Mouse (Mus musculus) neural tube, embryonic 12.5 days (tissue): ENCODE measurements around the gene Pkn2. TPM values are rescaled to one million over a fixed set of nuclear protein-coding genes. Genes with fewer than 3 reads are reported as not detected.

Experiments
- ATAC-seq: fragments of 200-750 bp; cut with Nextera tagmentation; 2 replicates; pipeline ENCODE4 v1.8.0; 2017; ENCODE audit warnings: low read depth, mild to moderate bottlenecking, moderate TSS enrichment, moderate library complexity; ENCODE audit not compliant: low FRiP score
- H3K27ac ChIP-seq: fragments of 300-500 bp; sonication (generic); 2 replicates; pipeline ENCODE4 v1.5.1; 2016
- H3K27me3 ChIP-seq: fragments of 300-500 bp; sonication (generic); replicated peaks from 2 replicates; pipeline ENCODE4 v1.6.1; 2016; ENCODE audit warnings: mild to moderate bottlenecking
- H3K36me3 ChIP-seq: fragments of 300-500 bp; sonication (generic); 2 replicates; pipeline ENCODE4 v1.6.1; 2016; ENCODE audit warnings: mild to moderate bottlenecking
- H3K4me1 ChIP-seq: fragments of 300-500 bp; sonication (generic); 2 replicates; pipeline ENCODE4 v1.6.1; 2016
- H3K4me2 ChIP-seq: fragments of 300-500 bp; sonication (generic); replicated peaks from 2 replicates; pipeline ENCODE4 v1.6.1; 2016; ENCODE audit warnings: mild to moderate bottlenecking
- H3K4me3 ChIP-seq: fragments of 300-500 bp; sonication (generic); 2 replicates; pipeline ENCODE4 v1.5.1; 2016
- H3K9ac ChIP-seq: fragments of 300-500 bp; sonication (generic); 2 replicates; pipeline ENCODE4 v1.6.1; 2016; ENCODE audit warnings: mild to moderate bottlenecking
- H3K9me3 ChIP-seq: fragments of 300-500 bp; sonication (generic); 2 replicates; pipeline ENCODE4 v1.6.1; 2016; ENCODE audit warnings: mild to moderate bottlenecking
- WGBS: fragments of 180-500 bp; shearing (Covaris S2); methylation state at CpG from one replicate; pipeline ENCODE4 v1.1.7; 2016; 5-methylcytosine and 5-hydroxymethylcytosine counted together
- polyA plus RNA-seq: library from polyadenylated mRNA; unstranded; fragments of >200 nt; fragmentation: Nextera tagmentation; extraction: Ambion mirVana; gene quantifications from 2 replicates; pipeline ENCODE4 v1.2.1, GENCODE M21; 2016

Pkn2 gene
- polyA plus RNA-seq, 1 experiment from 2014 or later, result 44.2 TPM

GRCm38 (mm10) chr3:142884594-142884993, 2.8 kb upstream of the Pkn2 start:
- no peaks in the 10 kb centered on the region for H3K4me1 ChIP-seq
- no peak overlapping the region for H3K4me2 ChIP-seq

DNA sequence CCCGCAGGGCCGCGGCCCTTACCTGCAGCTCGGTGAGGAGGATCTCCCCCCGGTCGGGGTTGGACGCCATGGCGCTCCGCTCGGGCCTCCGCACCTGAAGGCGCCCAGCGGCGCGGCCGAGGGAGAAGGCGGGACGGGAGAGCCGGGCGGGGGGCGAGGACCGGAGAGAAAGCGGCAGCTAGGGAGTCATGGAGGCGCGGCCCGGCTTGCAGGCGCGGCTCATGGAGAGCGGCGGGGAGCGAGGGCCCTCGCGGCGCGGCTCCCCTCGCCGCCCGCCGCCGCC, 274 bp downstream of the Pkn2 start:
- H3K4me3 ChIP-seq, result peak overlapping the region; percentile 100
- H3K9ac ChIP-seq, result peak overlapping the region; percentile 95
- H3K9me3 ChIP-seq, result no peaks in the 10 kb centered on the region
- H3K4me2 ChIP-seq, result peak overlapping the region; percentile 62
- no peaks in the 10 kb centered on the region for H3K27me3 ChIP-seq
- no peaks in the 10 kb centered on the region for H3K36me3 ChIP-seq
- H3K27ac ChIP-seq, result peak overlapping the region; percentile 92
- WGBS, result 0% methylated on average over 39 of the region's 40 CpGs
- no peaks in the 10 kb centered on the region for H3K4me1 ChIP-seq
- ATAC-seq, result no peak; the same call in 1 of the 2 replicates

More at GRCm38 (mm10) chr3:142884594-142884993, 2.8 kb upstream of the Pkn2 start:
- no peak overlapping the region for H3K27ac ChIP-seq
- no peaks in the 10 kb centered on the region for H3K9me3 ChIP-seq
- no peak overlapping the region for H3K9ac ChIP-seq
- H3K4me3 ChIP-seq, result no peak overlapping the region
- no peaks in the 10 kb centered on the region for H3K27me3 ChIP-seq
- no peaks in the 10 kb centered on the region for H3K36me3 ChIP-seq
- ATAC-seq, result no peak

DNA sequence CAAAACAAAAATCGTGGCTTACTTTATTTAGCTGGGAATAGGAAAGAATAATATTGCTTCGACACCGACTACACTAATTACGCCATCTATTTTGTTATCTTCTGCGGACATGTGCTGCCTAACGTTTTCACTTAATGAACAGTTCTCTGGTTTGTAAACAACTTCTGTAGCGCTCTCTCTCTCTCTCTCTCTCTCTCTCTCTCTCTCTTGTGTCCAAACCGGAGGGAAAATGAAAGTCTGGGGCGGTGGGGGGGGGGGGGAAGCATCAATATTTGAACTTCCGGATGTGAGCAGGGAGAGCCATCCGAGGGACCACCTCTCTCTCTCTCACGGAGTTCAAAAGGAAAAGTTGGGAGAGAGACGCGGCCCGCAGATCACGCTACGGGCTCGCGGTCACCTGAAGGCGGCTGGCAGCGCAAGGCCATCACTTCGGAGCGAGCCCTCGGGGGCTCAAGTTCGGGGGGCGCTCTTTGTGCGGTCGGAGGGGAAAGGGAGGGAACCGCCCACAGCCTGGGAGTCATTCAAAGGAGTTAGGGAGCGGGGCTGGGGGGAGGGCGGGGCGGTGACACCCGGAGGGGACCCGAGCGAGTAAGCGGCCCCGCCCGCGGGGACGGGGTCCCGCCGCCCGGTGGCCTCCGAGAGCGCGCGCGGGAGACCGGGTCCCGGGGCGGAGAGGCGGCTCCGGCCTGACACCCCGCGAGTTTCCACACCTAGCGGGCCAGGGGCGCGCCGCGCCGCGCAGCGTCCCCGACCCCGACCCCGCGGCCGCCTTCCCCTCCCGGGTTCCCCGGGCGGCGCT, 815 bp downstream of the Pkn2 start:
- Histone ChIP-seq H3K4me1 (no peaks in the 10 kb centered on the region), H3K36me3 (no peaks in the 10 kb centered on the region), H3K4me2 (peak overlapping the region; percentile 62), H3K9ac (peak overlapping the region; percentile 95), H3K27me3 (no peaks in the 10 kb centered on the region), H3K9me3 (no peaks in the 10 kb centered on the region), H3K4me3 (peak overlapping the region; percentile 100), H3K27ac (peak overlapping the region; percentile 92)
- WGBS, result 1% methylated on average over 67 of the region's 72 CpGs
- ATAC-seq, result peak; percentile 43

DNA sequence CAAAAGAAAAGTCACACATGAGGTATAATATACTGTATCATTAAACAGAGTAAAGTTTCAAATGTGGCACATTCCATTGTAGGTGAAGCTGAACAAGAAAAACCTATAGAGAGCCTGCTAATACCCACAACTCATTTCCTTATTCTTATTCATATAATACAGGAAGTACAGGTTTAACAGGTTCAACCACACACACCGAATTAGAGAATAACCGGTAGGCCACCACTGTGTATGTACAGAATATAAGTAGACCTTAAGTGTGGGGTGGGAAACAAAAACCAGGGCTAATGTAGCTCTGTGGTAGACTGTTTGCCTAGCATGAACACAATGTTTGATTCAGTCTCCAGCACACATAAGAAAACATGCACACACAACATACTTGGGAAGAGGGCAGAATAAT, 18.6 kb downstream of the Pkn2 start:
- no peak for ATAC-seq
- no peak overlapping the region for H3K27ac ChIP-seq
- H3K9ac ChIP-seq, result no peak overlapping the region
- H3K27me3 ChIP-seq, result no peaks in the 10 kb centered on the region
- H3K4me2 ChIP-seq, result no peak overlapping the region
- no peaks in the 10 kb centered on the region for H3K9me3 ChIP-seq
- no peak overlapping the region for H3K4me3 ChIP-seq
- 94% methylated on average over 2 of the region's 2 CpGs for WGBS
- no peaks in the 10 kb centered on the region for H3K36me3 ChIP-seq
- no peaks in the 10 kb centered on the region for H3K4me1 ChIP-seq

DNA sequence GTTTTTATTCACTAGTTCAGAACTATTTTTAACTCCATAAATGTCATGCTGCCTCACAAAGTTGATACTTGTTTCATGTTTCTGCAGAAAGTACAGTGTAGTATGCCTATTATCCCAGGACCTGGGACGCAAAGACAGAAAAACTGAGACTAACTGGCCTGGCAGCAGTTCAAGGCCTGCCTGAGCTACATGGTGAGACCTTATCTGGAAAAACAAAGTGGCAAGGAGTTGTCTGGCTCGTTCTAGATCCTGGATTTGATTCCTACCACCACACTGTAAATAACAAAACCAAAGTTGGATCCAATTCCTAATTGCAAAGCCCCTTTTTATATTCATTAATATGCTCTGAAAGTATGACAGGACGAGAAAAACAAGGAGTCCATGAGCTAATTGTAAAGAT, 25.0 kb downstream of the Pkn2 start:
- WGBS, result 84% methylated on average over 3 of the region's 3 CpGs
- Histone ChIP-seq H3K4me2 (no peak overlapping the region), H3K27me3 (no peaks in the 10 kb centered on the region), H3K36me3 (no peaks in the 10 kb centered on the region), H3K4me3 (no peak overlapping the region), H3K9me3 (no peaks in the 10 kb centered on the region), H3K9ac (no peak overlapping the region), H3K4me1 (no peaks in the 10 kb centered on the region), H3K27ac (no peak overlapping the region)
- ATAC-seq, result no peak

DNA sequence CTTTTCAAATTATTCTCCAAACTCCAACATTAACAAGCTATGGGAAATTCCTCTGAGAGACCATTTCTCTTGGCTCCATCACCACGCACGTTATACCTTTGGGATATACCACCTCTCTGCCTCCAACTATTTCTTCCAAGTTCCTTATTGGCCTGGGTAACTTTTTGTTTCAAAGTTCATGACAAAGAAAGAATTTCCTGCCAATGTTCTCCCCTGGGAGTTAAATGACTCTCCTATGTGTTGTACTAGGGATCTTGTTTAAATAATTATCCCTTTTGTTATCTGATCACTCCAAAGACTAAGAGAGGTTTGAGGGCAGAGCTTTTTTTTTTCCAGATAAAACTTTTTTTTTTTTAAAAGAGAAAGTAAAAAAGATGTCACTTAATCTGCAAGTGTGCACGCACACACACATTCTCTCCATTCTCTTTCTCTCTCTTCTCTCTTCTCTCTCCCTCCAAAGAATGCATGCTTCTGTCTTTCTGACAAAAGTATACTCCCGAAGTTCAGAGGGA, 25.8 kb downstream of the Pkn2 start:
- no peak overlapping the region for H3K4me3 ChIP-seq
- H3K4me1 ChIP-seq, result no peaks in the 10 kb centered on the region
- no peaks in the 10 kb centered on the region for H3K36me3 ChIP-seq
- no peak overlapping the region for H3K27ac ChIP-seq
- H3K4me2 ChIP-seq, result no peak overlapping the region
- H3K27me3 ChIP-seq, result no peaks in the 10 kb centered on the region
- WGBS, result 79% methylated on average over 4 of the region's 4 CpGs
- no peak for ATAC-seq
- H3K9ac ChIP-seq, result no peak overlapping the region
- no peaks in the 10 kb centered on the region for H3K9me3 ChIP-seq

GRCm38 (mm10) chr3:142852911-142853310, 28.9 kb downstream of the Pkn2 start:
- no peak overlapping the region for H3K9ac ChIP-seq
- H3K36me3 ChIP-seq, result no peaks in the 10 kb centered on the region
- no peaks in the 10 kb centered on the region for H3K4me1 ChIP-seq
- H3K4me2 ChIP-seq, result no peak overlapping the region
- no peak overlapping the region for H3K4me3 ChIP-seq
- H3K27ac ChIP-seq, result no peak overlapping the region
- WGBS, result 96% methylated on average over 3 of the region's 3 CpGs
- no peaks in the 10 kb centered on the region for H3K9me3 ChIP-seq
- no peak for ATAC-seq
- no peaks in the 10 kb centered on the region for H3K27me3 ChIP-seq

GRCm38 (mm10) chr3:142851631-142852030, 30.2 kb downstream of the Pkn2 start:
- Histone ChIP-seq H3K27ac (no peak overlapping the region), H3K4me1 (no peaks in the 10 kb centered on the region), H3K9me3 (no peaks in the 10 kb centered on the region), H3K4me2 (no peak overlapping the region), H3K4me3 (no peak overlapping the region), H3K36me3 (no peaks in the 10 kb centered on the region), H3K9ac (no peak overlapping the region), H3K27me3 (no peaks in the 10 kb centered on the region)
- 94% methylated on average over 3 of the region's 3 CpGs for WGBS
- no peak for ATAC-seq

GRCm38 (mm10) chr3:142839961-142840360, 41.8 kb downstream of the Pkn2 start:
- H3K9me3 ChIP-seq, result no peaks in the 10 kb centered on the region
- H3K9ac ChIP-seq, result no peak overlapping the region
- 64% methylated on average over 4 of the region's 4 CpGs for WGBS
- H3K27me3 ChIP-seq, result no peaks in the 10 kb centered on the region
- no peak overlapping the region for H3K27ac ChIP-seq
- ATAC-seq, result no peak
- no peak overlapping the region for H3K4me3 ChIP-seq
- no peak overlapping the region for H3K4me2 ChIP-seq
- H3K4me1 ChIP-seq, result no peaks in the 10 kb centered on the region
- H3K36me3 ChIP-seq, result no peaks in the 10 kb centered on the region

GRCm38 (mm10) chr3:142834761-142835160, 47.0 kb downstream of the Pkn2 start:
- no peaks in the 10 kb centered on the region for H3K27me3 ChIP-seq
- no peaks in the 10 kb centered on the region; the same call in 1 of the 2 replicates for H3K36me3 ChIP-seq
- no peaks in the 10 kb centered on the region for H3K9me3 ChIP-seq
- no peak for ATAC-seq
- H3K4me2 ChIP-seq, result no peak overlapping the region
- H3K27ac ChIP-seq, result no peak overlapping the region
- 97% methylated on average over 4 of the region's 4 CpGs for WGBS
- no peak overlapping the region for H3K4me3 ChIP-seq
- no peak overlapping the region for H3K9ac ChIP-seq
- no peaks in the 10 kb centered on the region for H3K4me1 ChIP-seq

DNA sequence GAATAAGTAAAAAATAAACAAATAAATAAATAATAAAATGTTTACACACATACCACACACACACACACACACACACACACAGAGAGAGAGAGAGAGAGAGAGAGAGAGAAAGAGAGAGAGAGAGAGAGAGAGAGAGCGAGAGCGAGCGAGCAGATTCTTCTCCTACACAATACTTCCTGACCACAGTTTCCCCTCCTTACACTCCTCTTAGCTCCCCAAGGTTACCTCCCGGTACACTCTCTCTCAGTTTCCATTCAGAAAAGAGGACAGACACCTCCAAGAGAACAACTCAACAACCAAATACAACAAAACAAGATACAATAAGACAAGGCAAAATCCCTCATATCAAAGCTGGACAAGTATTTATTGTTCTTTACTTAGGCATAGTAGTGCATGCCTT, 47.8 kb downstream of the Pkn2 start:
- Histone ChIP-seq H3K9ac (no peak overlapping the region), H3K27me3 (no peaks in the 10 kb centered on the region), H3K27ac (no peak overlapping the region), H3K36me3 (peaks cover under 1% of the 10 kb centered on the region; the same call in 1 of the 2 replicates), H3K4me3 (no peak overlapping the region), H3K9me3 (no peaks in the 10 kb centered on the region), H3K4me2 (no peak overlapping the region), H3K4me1 (no peaks in the 10 kb centered on the region)
- ATAC-seq, result no peak
- 99% methylated on average over 4 of the region's 4 CpGs for WGBS

DNA sequence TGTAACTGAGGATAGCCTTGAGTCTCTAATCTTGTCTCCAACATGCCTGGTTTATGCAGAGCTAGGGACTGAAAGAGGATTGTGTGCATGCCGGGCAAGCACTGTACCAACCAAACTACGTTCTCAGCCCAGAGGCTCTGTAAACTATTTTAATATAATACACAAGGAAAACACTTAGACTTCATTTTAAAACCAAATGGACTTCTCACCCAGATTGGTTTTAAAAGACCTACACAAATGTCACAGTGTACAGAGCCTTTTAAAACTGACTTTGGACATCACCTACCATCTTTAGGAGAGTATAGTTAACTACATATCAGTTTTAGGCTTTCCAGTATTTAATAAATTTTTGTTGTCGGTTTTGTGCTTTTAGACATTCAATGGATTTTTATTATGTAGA, 48.9 kb downstream of the Pkn2 start:
- no peaks in the 10 kb centered on the region for H3K9me3 ChIP-seq
- no peak overlapping the region for H3K4me3 ChIP-seq
- no peak for ATAC-seq
- no peak overlapping the region for H3K9ac ChIP-seq
- no peaks in the 10 kb centered on the region for H3K4me1 ChIP-seq
- WGBS, result 96% methylated on average over 3 of the region's 3 CpGs
- no peak overlapping the region for H3K27ac ChIP-seq
- H3K4me2 ChIP-seq, result no peak overlapping the region
- no peaks in the 10 kb centered on the region for H3K27me3 ChIP-seq
- peaks cover 11% of the 10 kb centered on the region for H3K36me3 ChIP-seq
